Mouse (Mus musculus) stomach, embryonic 15.5 days (tissue): ENCODE results near the gene Hoxc5. TPM values are rescaled to one million over a fixed set of nuclear protein-coding genes. Genes with fewer than 3 reads are reported as not detected.

Source experiments
- ATAC-seq: fragments of 200-750 bp; cut with Nextera tagmentation; 2 replicates; pipeline ENCODE4 v1.8.0; 2017; ENCODE audit warnings: low read depth, moderate number of reproducible peaks, moderate TSS enrichment; ENCODE audit not compliant: insufficient read depth, low FRiP score
- H3K27ac ChIP-seq: fragments of 300-500 bp; sonication (generic); 2 replicates; pipeline ENCODE4 v1.5.1; 2015; ENCODE audit warnings: mild to moderate bottlenecking, inconsistent platforms
- H3K27me3 ChIP-seq: fragments of 300-500 bp; sonication (generic); replicated peaks from 2 replicates; pipeline ENCODE4 v1.6.1; 2015; ENCODE audit warnings: inconsistent platforms
- H3K36me3 ChIP-seq: fragments of 300-500 bp; sonication (generic); 2 replicates; pipeline ENCODE4 v1.6.1; 2015; ENCODE audit warnings: inconsistent platforms
- H3K4me1 ChIP-seq: fragments of 300-500 bp; sonication (generic); 2 replicates; pipeline ENCODE4 v1.6.1; 2015; ENCODE audit warnings: inconsistent platforms
- H3K4me2 ChIP-seq: fragments of 300-500 bp; sonication (generic); 2 replicates; pipeline ENCODE4 v1.6.1; 2015; ENCODE audit warnings: mild to moderate bottlenecking, inconsistent platforms
- H3K4me3 ChIP-seq: fragments of 300-500 bp; sonication (generic); replicated peaks from 2 replicates; pipeline ENCODE4 v1.5.1; 2015; ENCODE audit warnings: inconsistent platforms
- H3K9ac ChIP-seq: fragments of 300-500 bp; sonication (generic); 2 replicates; pipeline ENCODE4 v1.6.1; 2015; ENCODE audit warnings: inconsistent platforms
- H3K9me3 ChIP-seq: fragments of 300-500 bp; sonication (generic); 2 replicates; pipeline ENCODE4 v1.6.1; 2016; ENCODE audit warnings: inconsistent platforms
- WGBS: fragments of 180-500 bp; shearing (Covaris S2); methylation state at CpG from one replicate; pipeline ENCODE4 v1.1.7; 2015; 5-methylcytosine and 5-hydroxymethylcytosine counted together
- polyA plus RNA-seq: library from polyadenylated mRNA; unstranded; fragments of >200 nt; fragmentation: Nextera tagmentation; extraction: Ambion mirVana; gene quantifications from 2 replicates; pipeline ENCODE4 v1.2.1, GENCODE M21; 2015

Gene Hoxc5
- polyA plus RNA-seq, 1 experiment from 2014 or later: 16.2 TPM

DNA sequence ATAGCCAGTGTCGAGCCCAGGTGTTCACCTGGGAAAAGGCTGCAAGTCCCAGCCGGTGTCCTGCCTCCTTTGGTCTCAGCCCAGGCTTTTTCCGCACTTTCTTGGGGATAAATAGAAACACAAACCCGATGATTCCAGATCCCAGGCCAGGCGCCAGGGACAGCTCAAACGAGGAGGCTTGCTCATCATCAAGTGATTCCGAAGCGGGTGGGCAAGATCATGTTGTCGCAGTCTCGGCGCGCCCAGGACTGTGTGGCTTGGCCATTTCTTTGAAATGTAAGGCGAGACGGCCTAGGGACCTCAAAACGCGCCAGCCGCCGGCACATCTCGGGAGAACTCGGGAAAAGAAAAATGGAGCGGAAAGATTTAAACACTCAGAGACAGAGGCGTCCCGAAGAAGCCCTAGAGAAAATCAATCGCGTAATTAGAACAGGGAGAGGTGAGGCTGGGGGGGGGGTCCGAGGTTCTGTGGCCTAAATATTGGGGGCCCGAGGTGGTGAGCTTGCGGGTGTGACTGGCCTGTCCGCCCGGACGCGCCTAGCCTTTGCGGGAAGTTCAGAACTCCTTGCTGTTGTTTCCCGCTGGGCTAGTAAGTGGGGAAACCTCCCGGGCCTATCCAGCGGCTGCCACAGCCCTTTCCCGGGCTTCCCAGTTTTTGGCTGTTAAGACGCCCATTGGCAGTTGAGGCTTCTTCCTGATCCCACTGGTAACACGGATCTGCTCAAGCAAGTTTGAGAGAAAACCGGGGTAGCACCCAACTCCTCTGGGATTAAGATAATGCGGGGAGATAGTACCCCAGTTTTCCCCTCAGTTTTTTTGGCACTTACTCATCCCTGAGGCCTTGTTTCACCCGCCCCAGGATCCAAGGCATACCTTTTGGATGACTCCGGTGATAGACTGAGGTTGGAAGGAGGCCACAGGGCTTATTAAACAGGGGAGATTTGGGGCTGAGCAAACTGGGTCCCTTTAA, 60.3 kb downstream of the Hoxc5 start:
- Histone ChIP-seq H3K4me1 (0 out of 2 replicates have a peak, but pooled peaks cover 6% of the 10 kb centered on the region), H3K36me3 (no peaks in the 10 kb centered on the region), H3K4me2 (peak overlapping the region; percentile 33), H3K4me3 (no peak overlapping the region; the same call in 1 of the 2 replicates), H3K9me3 (no peaks in the 10 kb centered on the region), H3K9ac (no peak overlapping the region), H3K27ac (no peak overlapping the region), H3K27me3 (peaks cover 33% of the 10 kb centered on the region)
- ATAC-seq: no peak
- WGBS: 20% methylated on average over 43 of the region's 43 CpGs

DNA sequence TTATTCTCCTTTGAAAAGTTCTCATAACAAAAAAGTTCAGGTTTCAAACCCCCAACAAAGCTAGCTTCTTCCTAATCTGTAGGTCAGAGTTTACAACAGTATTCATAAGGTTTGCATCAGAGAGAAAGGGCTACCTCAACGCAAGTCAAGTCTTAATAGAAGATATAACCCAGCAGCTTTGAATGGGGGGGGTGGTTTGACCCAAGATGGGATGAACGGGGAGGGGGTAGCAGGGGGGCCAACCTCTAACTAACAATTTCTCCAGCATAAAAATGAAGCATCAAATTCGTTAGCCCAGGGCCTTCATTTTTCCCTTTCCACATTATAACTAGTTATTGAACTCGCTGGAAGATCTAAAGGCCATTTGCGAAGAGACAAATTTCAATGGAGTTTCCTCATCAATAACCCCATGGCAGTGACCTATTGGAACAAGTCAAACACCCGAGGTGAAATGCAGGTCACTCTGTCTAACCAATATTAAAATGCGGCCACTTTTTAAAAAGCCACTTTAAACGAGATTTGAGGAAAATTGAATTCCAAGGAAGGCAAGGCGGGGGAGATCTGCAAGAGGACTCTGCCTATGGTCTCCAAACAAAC, 61.8 kb downstream of the Hoxc5 start:
- H3K9ac ChIP-seq: no peak overlapping the region
- no peak for ATAC-seq
- H3K4me1 ChIP-seq: peaks cover 12% of the 10 kb centered on the region; the same call in 1 of the 2 replicates
- H3K4me3 ChIP-seq: no peak overlapping the region
- H3K9me3 ChIP-seq: no peaks in the 10 kb centered on the region
- no peak overlapping the region for H3K4me2 ChIP-seq
- WGBS: 56% methylated on average over 9 of the region's 9 CpGs
- no peak overlapping the region for H3K27ac ChIP-seq
- peaks cover 33% of the 10 kb centered on the region for H3K27me3 ChIP-seq
- H3K36me3 ChIP-seq: no peaks in the 10 kb centered on the region

DNA sequence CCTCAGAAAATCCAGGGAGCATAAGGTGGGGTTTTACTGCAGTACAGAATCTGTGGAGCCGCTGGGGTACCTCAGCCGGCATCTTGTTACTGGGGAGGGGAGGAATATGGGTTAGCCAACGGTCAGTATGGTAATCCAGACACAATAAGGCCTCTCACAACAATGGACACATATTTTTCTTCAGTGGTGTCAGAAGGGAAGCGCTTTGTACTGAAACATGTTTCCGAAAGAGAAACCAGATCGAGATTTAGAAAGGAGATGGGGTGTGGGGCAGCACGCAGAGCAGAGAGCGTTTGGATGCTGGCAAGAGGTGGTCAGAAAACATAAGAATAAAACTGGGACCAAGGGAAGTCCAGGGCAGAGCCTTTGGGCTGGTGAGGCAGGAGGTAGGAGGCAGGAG, 62.9 kb downstream of the Hoxc5 start:
- H3K27me3 ChIP-seq: peaks cover 30% of the 10 kb centered on the region

DNA sequence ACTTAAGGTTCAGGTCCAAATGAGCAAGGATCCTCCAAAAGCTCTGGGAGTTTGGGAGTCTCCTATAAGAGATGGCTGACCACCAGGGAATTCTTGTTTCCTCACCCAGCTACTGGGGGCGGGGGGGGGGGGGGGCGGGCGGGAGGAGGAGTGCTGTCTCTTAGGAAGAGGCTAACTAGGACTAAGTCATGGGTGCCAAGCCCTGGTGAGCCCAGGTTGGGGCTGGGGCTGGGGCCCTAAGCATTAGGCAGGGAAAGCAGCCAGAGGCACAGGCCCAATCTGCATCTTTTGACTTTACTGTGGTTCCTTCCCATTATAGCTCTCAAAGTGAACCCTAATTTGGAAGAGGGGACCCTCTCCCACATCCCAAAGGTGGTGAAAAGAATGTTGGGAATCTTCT, 64.9 kb downstream of the Hoxc5 start:
- Histone ChIP-seq H3K4me2 (peak overlapping the region; percentile 32; the same call in 1 of the 2 replicates), H3K36me3 (no peaks in the 10 kb centered on the region), H3K4me1 (peaks cover 14% of the 10 kb centered on the region; the same call in 1 of the 2 replicates), H3K27me3 (peaks cover 21% of the 10 kb centered on the region), H3K9ac (no peak overlapping the region), H3K27ac (no peak overlapping the region), H3K4me3 (no peak overlapping the region), H3K9me3 (no peaks in the 10 kb centered on the region)
- ATAC-seq: no peak
- WGBS: 0% methylated on average over 3 of the region's 3 CpGs

More for the DNA sequence above, 62.9 kb downstream of the Hoxc5 start:
- 36% methylated on average over 8 of the region's 8 CpGs for WGBS
- ATAC-seq: no peak
- Histone ChIP-seq H3K9me3 (no peaks in the 10 kb centered on the region), H3K4me3 (no peak overlapping the region), H3K4me1 (peaks cover 14% of the 10 kb centered on the region; the same call in 1 of the 2 replicates), H3K9ac (no peak overlapping the region), H3K36me3 (no peaks in the 10 kb centered on the region), H3K4me2 (peak overlapping the region; percentile 17; the same call in 1 of the 2 replicates), H3K27ac (no peak overlapping the region)

- Histone ChIP-seq H3K9ac (no peak overlapping the region), H3K4me1 (peaks cover 8% of the 10 kb centered on the region; the same call in 1 of the 2 replicates), H3K27me3 (peaks cover 19% of the 10 kb centered on the region), H3K27ac (peak overlapping the region; percentile 31; the same call in 1 of the 2 replicates), H3K9me3 (no peaks in the 10 kb centered on the region), H3K36me3 (no peaks in the 10 kb centered on the region), H3K4me2 (peak overlapping the region; percentile 32; the same call in 1 of the 2 replicates), H3K4me3 (no peak overlapping the region; the same call in 1 of the 2 replicates)
- 10% methylated on average over 26 of the region's 26 CpGs for WGBS
- no peak for ATAC-seq
Measured at GRCm38 (mm10) chr15:103032646-103033575, 65.7 kb downstream of the Hoxc5 start.

GRCm38 (mm10) chr15:103034043-103034806, 67.0 kb downstream of the Hoxc5 start:
- Histone ChIP-seq H3K27me3 (peaks cover 13% of the 10 kb centered on the region), H3K36me3 (no peaks in the 10 kb centered on the region), H3K9ac (peak overlapping the region; percentile 62), H3K4me3 (peak overlapping the region; percentile 52), H3K9me3 (no peaks in the 10 kb centered on the region), H3K4me1 (peaks cover 8% of the 10 kb centered on the region; the same call in 1 of the 2 replicates), H3K27ac (peak overlapping the region; percentile 80), H3K4me2 (peak overlapping the region; percentile 71)
- ATAC-seq: peak; percentile 71; the same call in 1 of the 2 replicates
- 2% methylated on average over 24 of the region's 24 CpGs for WGBS

DNA sequence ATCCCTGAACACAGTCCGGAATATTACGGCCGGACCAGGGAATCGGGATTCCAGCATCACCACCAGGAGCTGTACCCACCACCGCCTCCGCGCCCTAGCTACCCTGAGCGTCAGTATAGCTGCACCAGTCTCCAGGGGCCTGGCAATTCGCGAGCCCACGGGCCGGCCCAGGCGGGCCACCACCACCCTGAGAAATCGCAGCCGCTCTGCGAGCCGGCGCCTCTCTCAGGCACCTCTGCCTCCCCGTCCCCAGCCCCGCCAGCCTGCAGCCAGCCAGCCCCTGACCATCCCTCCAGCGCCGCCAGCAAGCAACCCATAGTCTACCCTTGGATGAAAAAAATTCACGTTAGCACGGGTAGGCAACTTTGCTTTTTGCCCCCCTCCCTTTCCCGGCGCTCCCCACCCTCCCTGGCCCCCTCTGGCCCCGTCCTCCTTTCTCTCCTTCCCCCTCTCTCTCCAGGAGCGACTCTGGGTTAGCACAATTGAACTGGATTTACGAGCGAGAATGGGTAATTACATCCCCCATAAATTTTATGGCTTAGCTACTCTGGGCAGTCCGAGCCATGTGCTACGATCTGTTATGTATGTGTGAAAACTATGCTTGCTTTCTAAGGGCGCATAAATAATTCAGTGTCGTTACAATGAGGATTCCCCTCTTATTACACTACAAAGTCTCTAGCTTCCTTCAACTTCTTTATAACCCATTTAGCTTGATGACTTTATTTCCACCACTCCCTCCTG, 67.7 kb downstream of the Hoxc5 start:
- peak overlapping the region; percentile 52 for H3K4me3 ChIP-seq
- H3K9me3 ChIP-seq: no peaks in the 10 kb centered on the region
- H3K4me1 ChIP-seq: peaks cover 9% of the 10 kb centered on the region; the same call in 1 of the 2 replicates
- ATAC-seq: peak; percentile 38; the same call in 1 of the 2 replicates
- peak overlapping the region; percentile 62 for H3K9ac ChIP-seq
- H3K4me2 ChIP-seq: peak overlapping the region; percentile 71
- peaks cover 13% of the 10 kb centered on the region for H3K27me3 ChIP-seq
- H3K27ac ChIP-seq: peak overlapping the region; percentile 80
- H3K36me3 ChIP-seq: no peaks in the 10 kb centered on the region
- under 1% methylated on average over 33 of the region's 34 CpGs for WGBS

- H3K4me2 ChIP-seq: peak overlapping the region; percentile 71
- H3K9me3 ChIP-seq: no peaks in the 10 kb centered on the region
- peak overlapping the region; percentile 52 for H3K4me3 ChIP-seq
- WGBS: 2% methylated on average over 14 of the region's 14 CpGs
- ATAC-seq: no peak
- peak overlapping the region; percentile 80 for H3K27ac ChIP-seq
- peak overlapping the region; percentile 62; the same call in 1 of the 2 replicates for H3K9ac ChIP-seq
- peaks cover 13% of the 10 kb centered on the region for H3K4me1 ChIP-seq
- no peaks in the 10 kb centered on the region for H3K36me3 ChIP-seq
- peaks cover 8% of the 10 kb centered on the region; the same call in 1 of the 2 replicates for H3K27me3 ChIP-seq
Measured at GRCm38 (mm10) chr15:103035548-103035881, 68.3 kb downstream of the Hoxc5 start.

DNA sequence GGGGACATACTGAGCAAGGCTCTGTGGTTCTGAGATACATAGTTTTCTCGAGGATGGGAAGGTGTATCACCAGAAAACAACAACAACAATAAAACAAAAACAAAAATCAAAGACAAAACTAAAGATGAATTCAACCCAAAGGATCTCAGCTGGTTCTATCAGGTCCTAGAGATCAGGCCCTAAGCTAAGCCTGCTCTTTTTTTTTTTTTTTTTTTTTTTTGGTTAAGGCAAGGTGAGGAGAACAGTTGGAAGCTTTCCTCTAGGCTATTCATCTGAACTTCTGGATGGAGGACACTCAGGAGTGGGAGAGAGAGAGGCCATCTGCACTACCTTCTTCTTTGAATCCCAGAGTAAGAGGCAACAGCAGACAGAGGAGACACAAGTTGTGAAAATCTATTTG, 70.3 kb downstream of the Hoxc5 start:
- H3K4me1 ChIP-seq: peaks cover 32% of the 10 kb centered on the region
- H3K4me2 ChIP-seq: peak overlapping the region; percentile 9; the same call in 1 of the 2 replicates
- peaks cover 8% of the 10 kb centered on the region; the same call in 1 of the 2 replicates for H3K27me3 ChIP-seq
- peak overlapping the region; percentile 85; the same call in 1 of the 2 replicates for H3K27ac ChIP-seq
- WGBS: 31% methylated on average over 1 of the region's 1 CpGs
- no peak overlapping the region for H3K4me3 ChIP-seq
- ATAC-seq: no peak
- no peaks in the 10 kb centered on the region for H3K9me3 ChIP-seq
- no peaks in the 10 kb centered on the region for H3K36me3 ChIP-seq
- no peak overlapping the region for H3K9ac ChIP-seq
